Mouse (Mus musculus): ENCODE data around the gene C130050O18Rik. TPM values are rescaled to one million over a fixed set of nuclear protein-coding genes. Genes with fewer than 3 reads are reported as not detected.

The C130050O18Rik gene
- polyA plus RNA-seq, 1 experiment from 2014 or later: 0.29 TPM

DNA sequence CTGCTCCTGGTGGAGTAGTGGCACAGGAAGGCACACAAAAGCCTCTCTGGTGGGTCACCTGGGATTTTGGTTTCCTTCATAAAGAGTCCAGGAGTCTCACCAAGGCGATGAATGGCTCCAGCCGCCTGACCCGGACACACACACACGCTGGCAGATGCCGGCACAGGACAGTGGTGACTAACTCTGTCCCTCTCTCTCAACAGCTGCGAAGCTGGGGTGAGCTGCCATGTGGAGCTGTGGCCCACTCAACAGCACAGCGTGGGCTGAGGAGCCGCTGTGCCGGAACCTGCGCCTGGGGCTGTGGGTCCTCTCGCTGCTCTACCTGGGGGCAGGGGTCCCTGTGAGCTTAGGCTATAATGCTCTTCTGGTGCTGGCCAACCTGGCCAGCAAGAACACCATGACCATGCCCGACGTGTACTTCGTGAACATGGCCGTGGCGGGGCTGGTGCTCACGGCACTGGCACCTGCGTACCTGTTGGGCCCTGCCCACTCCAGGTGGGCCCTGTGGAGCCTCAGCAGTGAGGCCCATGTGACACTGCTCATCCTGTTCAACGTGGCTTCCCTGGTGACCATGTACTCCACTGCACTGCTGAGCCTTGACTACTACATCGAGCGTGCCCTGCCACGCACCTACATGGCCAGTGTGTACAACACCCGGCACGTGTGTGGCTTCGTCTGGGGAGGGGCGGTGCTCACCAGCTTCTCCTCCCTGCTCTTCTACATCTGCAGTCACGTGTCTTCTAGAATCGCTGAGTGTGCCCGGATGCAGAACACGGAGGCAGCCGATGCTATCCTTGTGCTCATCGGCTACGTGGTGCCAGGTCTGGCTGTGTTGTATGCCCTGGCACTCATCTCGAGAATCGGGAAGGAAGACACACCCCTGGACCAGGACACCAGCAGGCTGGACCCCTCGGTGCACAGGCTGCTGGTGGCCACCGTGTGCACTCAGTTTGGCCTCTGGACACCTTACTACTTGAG, 12.6 kb upstream of the C130050O18Rik start:
- DNase-seq (ENCODE audit: low spot score, missing footprints) (no peak), ATAC-seq (ENCODE audit: low FRiP score) (no peak)
- 92% methylated on average over 37 of the region's 37 CpGs for WGBS
- no peaks in the 10 kb centered on the region for H3K36me3 ChIP-seq (ENCODE audit: control insufficient read depth, insufficient read depth, low read length)
- H3K27me3 ChIP-seq (ENCODE audit: control insufficient read depth, insufficient read depth, low read length): no peaks in the 10 kb centered on the region
- no peak overlapping the region for H3K27ac ChIP-seq (ENCODE audit: low read depth, low read length)
- no peak overlapping the region for H3K9ac ChIP-seq (ENCODE audit: low read length)
- H3K4me1 ChIP-seq (ENCODE audit: control insufficient read depth, insufficient read depth, low read length): no peaks in the 10 kb centered on the region
- no peaks in the 10 kb centered on the region for H3K9me3 ChIP-seq (ENCODE audit: control insufficient read depth, low read length)
- no peak overlapping the region for H3K4me3 ChIP-seq (ENCODE audit: low read depth, low read length)
- H3K4me2 ChIP-seq: no peak overlapping the region

DNA sequence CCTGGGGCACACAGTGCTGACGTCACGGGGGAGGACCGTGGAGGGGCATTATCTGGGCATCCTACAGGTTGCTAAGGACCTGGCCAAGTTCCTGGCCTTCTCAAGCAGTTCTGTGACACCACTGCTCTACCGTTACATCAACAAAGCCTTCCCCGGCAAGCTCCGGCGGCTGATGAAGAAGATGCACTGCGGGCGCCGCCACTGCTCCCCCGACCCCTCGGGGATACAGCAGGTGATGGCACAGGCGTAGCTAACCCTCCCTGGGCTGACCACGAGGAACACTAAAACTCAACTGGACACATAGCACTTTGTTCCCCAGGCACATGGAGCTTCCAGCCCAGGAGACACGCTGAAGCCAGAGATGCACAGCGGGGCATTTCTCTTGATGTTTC, 11.9 kb upstream of the C130050O18Rik start:
- WGBS: 89% methylated on average over 16 of the region's 16 CpGs
- Histone ChIP-seq H3K9me3 (ENCODE audit: control insufficient read depth, low read length) (no peaks in the 10 kb centered on the region), H3K4me3 (ENCODE audit: low read depth, low read length) (no peak overlapping the region), H3K4me1 (ENCODE audit: control insufficient read depth, insufficient read depth, low read length) (no peaks in the 10 kb centered on the region), H3K9ac (ENCODE audit: low read length) (no peak overlapping the region), H3K36me3 (ENCODE audit: control insufficient read depth, insufficient read depth, low read length) (no peaks in the 10 kb centered on the region), H3K27ac (ENCODE audit: low read depth, low read length) (no peak overlapping the region), H3K4me2 (no peak overlapping the region), H3K27me3 (ENCODE audit: control insufficient read depth, insufficient read depth, low read length) (no peaks in the 10 kb centered on the region)
- DNase-seq (ENCODE audit: low spot score, missing footprints): no peak
- ATAC-seq (ENCODE audit: low FRiP score): no peak

- H3K4me3 ChIP-seq (ENCODE audit: low read depth, low read length): no peak overlapping the region
- H3K27me3 ChIP-seq (ENCODE audit: control insufficient read depth, insufficient read depth, low read length): no peaks in the 10 kb centered on the region
- no peaks in the 10 kb centered on the region for H3K4me1 ChIP-seq (ENCODE audit: control insufficient read depth, insufficient read depth, low read length)
- H3K9ac ChIP-seq (ENCODE audit: low read length): no peak overlapping the region
- no peak overlapping the region for H3K27ac ChIP-seq (ENCODE audit: low read depth, low read length)
- H3K4me2 ChIP-seq: no peak overlapping the region
- DNase-seq (ENCODE audit: low spot score, missing footprints) (no peak), ATAC-seq (ENCODE audit: low FRiP score) (no peak)
- no peaks in the 10 kb centered on the region for H3K9me3 ChIP-seq (ENCODE audit: control insufficient read depth, low read length)
- H3K36me3 ChIP-seq (ENCODE audit: control insufficient read depth, insufficient read depth, low read length): no peaks in the 10 kb centered on the region
- WGBS: 70% methylated on average over 7 of the region's 7 CpGs
These were observed 10.7 kb upstream of the C130050O18Rik start for GRCm38 (mm10) chr5:139394399-139394798.

- Histone ChIP-seq H3K4me2 (no peak overlapping the region), H3K27ac (ENCODE audit: low read depth, low read length) (no peak overlapping the region), H3K27me3 (ENCODE audit: control insufficient read depth, insufficient read depth, low read length) (no peaks in the 10 kb centered on the region), H3K4me3 (ENCODE audit: low read depth, low read length) (no peak overlapping the region), H3K9ac (ENCODE audit: low read length) (no peak overlapping the region), H3K36me3 (ENCODE audit: control insufficient read depth, insufficient read depth, low read length) (no peaks in the 10 kb centered on the region), H3K4me1 (ENCODE audit: control insufficient read depth, insufficient read depth, low read length) (no peaks in the 10 kb centered on the region), H3K9me3 (ENCODE audit: control insufficient read depth, low read length) (no peaks in the 10 kb centered on the region)
- ATAC-seq (ENCODE audit: low FRiP score): no peak
- WGBS: 94% methylated on average over 4 of the region's 4 CpGs
- no peak for DNase-seq (ENCODE audit: low spot score, missing footprints)
These were observed 9.6 kb upstream of the C130050O18Rik start for GRCm38 (mm10) chr5:139395528-139395927.

- 87% methylated on average over 4 of the region's 4 CpGs for WGBS
- DNase-seq (ENCODE audit: low spot score, missing footprints) (no peak), ATAC-seq (ENCODE audit: low FRiP score) (no peak)
- Histone ChIP-seq H3K36me3 (ENCODE audit: control insufficient read depth, insufficient read depth, low read length) (no peaks in the 10 kb centered on the region), H3K9ac (ENCODE audit: low read length) (no peak overlapping the region), H3K4me1 (ENCODE audit: control insufficient read depth, insufficient read depth, low read length) (no peaks in the 10 kb centered on the region), H3K9me3 (ENCODE audit: control insufficient read depth, low read length) (no peaks in the 10 kb centered on the region), H3K27me3 (ENCODE audit: control insufficient read depth, insufficient read depth, low read length) (no peaks in the 10 kb centered on the region), H3K4me3 (ENCODE audit: low read depth, low read length) (no peak overlapping the region), H3K4me2 (no peak overlapping the region), H3K27ac (ENCODE audit: low read depth, low read length) (no peak overlapping the region)
These were observed 7.6 kb upstream of the C130050O18Rik start for GRCm38 (mm10) chr5:139397359-139397916.

- no peaks in the 10 kb centered on the region for H3K9me3 ChIP-seq (ENCODE audit: control insufficient read depth, low read length)
- peak; percentile 52; the same call in 1 of the 2 replicates for ATAC-seq (ENCODE audit: low FRiP score)
- H3K4me3 ChIP-seq (ENCODE audit: low read depth, low read length): no peak overlapping the region
- DNase-seq (ENCODE audit: low spot score, missing footprints): peak; percentile 98
- no peak overlapping the region for H3K9ac ChIP-seq (ENCODE audit: low read length)
- no peaks in the 10 kb centered on the region for H3K4me1 ChIP-seq (ENCODE audit: control insufficient read depth, insufficient read depth, low read length)
- WGBS: 42% methylated on average over 5 of the region's 5 CpGs
- no peak overlapping the region for H3K4me2 ChIP-seq
- no peaks in the 10 kb centered on the region for H3K27me3 ChIP-seq (ENCODE audit: control insufficient read depth, insufficient read depth, low read length)
- no peaks in the 10 kb centered on the region for H3K36me3 ChIP-seq (ENCODE audit: control insufficient read depth, insufficient read depth, low read length)
- H3K27ac ChIP-seq (ENCODE audit: low read depth, low read length): no peak overlapping the region
These were observed 6.9 kb upstream of the C130050O18Rik start for GRCm38 (mm10) chr5:139397959-139398753.

DNA sequence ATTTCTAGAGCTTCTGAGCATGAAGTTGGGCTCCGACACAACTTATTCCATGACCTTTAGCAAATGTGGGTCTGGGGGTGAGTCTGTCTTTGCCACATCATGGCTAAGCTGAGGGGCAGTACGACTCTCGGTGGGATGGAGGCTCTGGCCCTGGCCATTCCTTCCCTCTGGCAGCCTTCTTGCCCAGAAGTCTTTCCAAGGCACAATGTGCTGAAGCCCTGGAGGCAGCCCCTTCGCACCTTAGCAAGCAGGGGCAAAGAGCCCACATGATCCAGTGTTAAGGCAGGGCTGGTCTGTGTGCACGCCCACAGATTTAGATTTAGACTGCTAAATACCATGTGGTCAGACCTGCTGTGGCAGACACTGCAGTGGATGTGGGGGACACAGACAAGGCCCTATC, 6.3 kb upstream of the C130050O18Rik start:
- Histone ChIP-seq H3K9me3 (ENCODE audit: control insufficient read depth, low read length) (no peaks in the 10 kb centered on the region), H3K27ac (ENCODE audit: low read depth, low read length) (no peak overlapping the region), H3K9ac (ENCODE audit: low read length) (no peak overlapping the region), H3K4me3 (ENCODE audit: low read depth, low read length) (no peak overlapping the region), H3K4me1 (ENCODE audit: control insufficient read depth, insufficient read depth, low read length) (no peaks in the 10 kb centered on the region), H3K4me2 (no peak overlapping the region), H3K36me3 (ENCODE audit: control insufficient read depth, insufficient read depth, low read length) (no peaks in the 10 kb centered on the region), H3K27me3 (ENCODE audit: control insufficient read depth, insufficient read depth, low read length) (no peaks in the 10 kb centered on the region)
- WGBS: 85% methylated on average over 5 of the region's 5 CpGs
- ATAC-seq (ENCODE audit: low FRiP score) (peak; percentile 24; the same call in 1 of the 2 replicates), DNase-seq (ENCODE audit: low spot score, missing footprints) (no peak)

DNA sequence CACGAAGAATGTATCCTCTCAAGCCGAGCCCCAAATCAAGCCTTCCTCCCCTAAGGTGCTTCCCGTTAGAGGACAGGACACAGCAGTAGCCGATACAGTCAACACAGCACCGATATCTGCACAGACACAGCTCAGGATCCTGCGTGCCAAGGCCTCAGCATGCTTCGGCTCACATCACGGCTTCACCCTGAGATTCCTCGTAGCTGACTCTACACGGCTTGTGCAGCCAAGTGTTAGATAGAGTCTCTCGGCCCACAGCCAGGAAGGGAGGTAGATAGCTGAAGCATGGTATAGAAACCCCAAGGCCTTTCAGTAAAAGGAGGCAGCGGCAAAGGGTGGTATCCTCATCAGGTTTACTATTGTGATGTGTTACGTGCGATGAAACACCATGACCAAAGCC, 5.1 kb upstream of the C130050O18Rik start:
- 92% methylated on average over 14 of the region's 14 CpGs for WGBS
- H3K9ac ChIP-seq (ENCODE audit: low read length): no peak overlapping the region
- no peaks in the 10 kb centered on the region for H3K4me1 ChIP-seq (ENCODE audit: control insufficient read depth, insufficient read depth, low read length)
- no peaks in the 10 kb centered on the region for H3K27me3 ChIP-seq (ENCODE audit: control insufficient read depth, insufficient read depth, low read length)
- H3K27ac ChIP-seq (ENCODE audit: low read depth, low read length): no peak overlapping the region
- ATAC-seq (ENCODE audit: low FRiP score) (no peak), DNase-seq (ENCODE audit: low spot score, missing footprints) (no peak)
- no peak overlapping the region for H3K4me3 ChIP-seq (ENCODE audit: low read depth, low read length)
- no peaks in the 10 kb centered on the region for H3K36me3 ChIP-seq (ENCODE audit: control insufficient read depth, insufficient read depth, low read length)
- H3K4me2 ChIP-seq: no peak overlapping the region
- no peaks in the 10 kb centered on the region for H3K9me3 ChIP-seq (ENCODE audit: control insufficient read depth, low read length)

DNA sequence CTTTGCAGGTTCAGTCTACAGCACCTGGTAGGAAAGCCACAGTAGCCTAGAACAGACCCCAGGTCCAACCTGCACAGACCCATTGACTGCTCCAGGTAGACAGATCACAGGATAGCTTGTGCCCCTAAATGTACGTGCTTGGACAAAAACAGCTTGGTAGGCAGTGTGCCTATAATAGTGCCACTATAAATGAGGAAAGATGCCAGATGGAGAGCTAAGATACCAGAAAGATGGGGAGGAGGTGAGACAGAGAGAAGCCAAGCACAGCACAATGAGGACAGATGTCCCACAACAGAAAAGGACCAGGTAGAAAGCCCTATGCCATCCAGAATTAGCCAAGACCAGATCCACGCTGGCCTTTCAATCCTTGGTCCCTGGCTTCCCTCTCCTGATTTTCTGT, 3.0 kb upstream of the C130050O18Rik start:
- no peak overlapping the region for H3K9ac ChIP-seq (ENCODE audit: low read length)
- ATAC-seq (ENCODE audit: low FRiP score): no peak
- WGBS: 92% methylated on average over 2 of the region's 2 CpGs

More for the DNA sequence above, 3.0 kb upstream of the C130050O18Rik start:
- no peak overlapping the region for H3K4me2 ChIP-seq
- H3K27ac ChIP-seq (ENCODE audit: low read depth, low read length): no peak overlapping the region
- no peak overlapping the region for H3K4me3 ChIP-seq (ENCODE audit: low read depth, low read length)
- no peaks in the 10 kb centered on the region for H3K27me3 ChIP-seq (ENCODE audit: control insufficient read depth, insufficient read depth, low read length)
- no peaks in the 10 kb centered on the region for H3K4me1 ChIP-seq (ENCODE audit: control insufficient read depth, insufficient read depth, low read length)
- no peak for DNase-seq (ENCODE audit: low spot score, missing footprints)
- H3K36me3 ChIP-seq (ENCODE audit: control insufficient read depth, insufficient read depth, low read length): no peaks in the 10 kb centered on the region
- H3K9me3 ChIP-seq (ENCODE audit: control insufficient read depth, low read length): no peaks in the 10 kb centered on the region
